Mouse (Mus musculus) liver, embryonic 16.5 days (tissue): Measurements from ENCODE around the gene Ptbp3. TPM values are rescaled to one million over a fixed set of nuclear protein-coding genes. Genes with fewer than 3 reads are reported as not detected.

Experiments
- ATAC-seq: fragments of 200-750 bp; cut with Nextera tagmentation; 2 replicates; pipeline ENCODE4 v1.8.0; 2017; ENCODE audit warnings: low read depth, mild to moderate bottlenecking, moderate number of reproducible peaks, moderate library complexity
- H3K27ac ChIP-seq: fragments of 300-500 bp; sonication (generic); 2 replicates; pipeline ENCODE4 v1.5.1; 2014; ENCODE audit warnings: mild to moderate bottlenecking, low read length
- H3K27me3 ChIP-seq: fragments of 300-500 bp; sonication (generic); 2 replicates; pipeline ENCODE4 v1.6.1; 2014; ENCODE audit warnings: low read depth, low read length, mixed read lengths; ENCODE audit not compliant: control insufficient read depth, insufficient read depth
- H3K36me3 ChIP-seq: fragments of 300-500 bp; sonication (generic); 2 replicates; pipeline ENCODE4 v1.6.1; 2014; ENCODE audit warnings: mild to moderate bottlenecking; ENCODE audit not compliant: control insufficient read depth, insufficient read depth
- H3K4me1 ChIP-seq: fragments of 300-500 bp; sonication (generic); 2 replicates; pipeline ENCODE4 v1.6.1; 2014; ENCODE audit warnings: low read depth, low read length, mixed read lengths; ENCODE audit not compliant: control insufficient read depth
- H3K4me2 ChIP-seq: fragments of 300-500 bp; sonication (generic); 2 replicates; pipeline ENCODE4 v1.6.1; 2014; ENCODE audit warnings: low read depth, low read length, mixed read lengths
- H3K4me3 ChIP-seq: fragments of 300-500 bp; sonication (generic); 2 replicates; pipeline ENCODE4 v1.5.1; 2014; ENCODE audit warnings: low read depth, mild to moderate bottlenecking, low read length
- H3K9ac ChIP-seq: fragments of 300-500 bp; sonication (generic); 2 replicates; pipeline ENCODE4 v1.6.1; 2014; ENCODE audit warnings: low read depth, low read length
- H3K9me3 ChIP-seq: fragments of 300-500 bp; sonication (generic); replicated peaks from 2 replicates; pipeline ENCODE4 v1.6.1; 2016; ENCODE audit warnings: low read length; ENCODE audit not compliant: control insufficient read depth
- WGBS: fragments of 180-500 bp; shearing (Covaris S2); extraction: QIAGEN DNeasy Blood & Tissue Kit; methylation state at CpG from one replicate; pipeline ENCODE4 v1.1.7; 2014; ENCODE audit not compliant: insufficient replicate concordance; 5-methylcytosine and 5-hydroxymethylcytosine counted together
- polyA plus RNA-seq: library from polyadenylated mRNA; unstranded; fragments of >200 nt; fragmentation: Nextera tagmentation; extraction: Ambion mirVana; gene quantifications from 2 replicates; pipeline ENCODE4 v1.2.1, GENCODE M21; 2015

Ptbp3 gene
- polyA plus RNA-seq, 1 experiment from 2014 or later: 52.4 TPM

- no peaks in the 10 kb centered on the region; the same call in none of the 2 replicates for H3K4me1 ChIP-seq
- no peak overlapping the region for H3K4me2 ChIP-seq
- no peak overlapping the region for H3K9ac ChIP-seq
- 0 out of 2 replicates have a peak overlapping the region, but pooled peaks have one; percentile 43 for H3K27ac ChIP-seq
- H3K9me3 ChIP-seq: no peaks in the 10 kb centered on the region
- no peak overlapping the region for H3K4me3 ChIP-seq
- no peaks in the 10 kb centered on the region for H3K27me3 ChIP-seq
- no peaks in the 10 kb centered on the region for H3K36me3 ChIP-seq
- WGBS: 24% methylated on average over 2 of the region's 2 CpGs
- ATAC-seq: 0 out of 2 replicates have a peak, but pooled peaks have one; percentile 32
These were observed 93.7 kb downstream of the Ptbp3 start for GRCm38 (mm10) chr4:59455465-59455864.

DNA sequence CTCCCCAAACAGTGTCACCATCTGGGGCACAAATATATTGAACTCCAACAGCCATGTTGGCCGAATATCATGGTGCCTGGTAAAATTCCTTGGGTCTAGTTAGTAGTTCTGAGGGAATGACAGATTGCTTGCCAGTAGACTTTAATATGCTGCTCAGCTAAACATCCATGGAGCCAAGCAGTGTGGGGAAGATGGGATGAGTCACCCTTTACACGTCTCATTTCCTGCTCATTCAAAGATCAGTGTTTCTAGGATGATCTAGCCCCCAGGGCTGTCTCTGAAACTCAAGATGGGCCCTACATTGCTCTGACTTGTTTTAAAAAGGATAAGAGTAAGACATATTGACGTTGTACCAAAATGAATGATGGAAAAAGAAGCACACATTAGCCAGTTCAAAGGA, 95.1 kb downstream of the Ptbp3 start:
- ATAC-seq: no peak
- Histone ChIP-seq H3K27ac (no peak overlapping the region), H3K36me3 (no peaks in the 10 kb centered on the region), H3K4me3 (no peak overlapping the region), H3K4me1 (no peaks in the 10 kb centered on the region; the same call in 1 of the 2 replicates), H3K27me3 (no peaks in the 10 kb centered on the region), H3K4me2 (no peak overlapping the region), H3K9me3 (no peaks in the 10 kb centered on the region), H3K9ac (no peak overlapping the region)
- 62% methylated on average over 3 of the region's 3 CpGs for WGBS

DNA sequence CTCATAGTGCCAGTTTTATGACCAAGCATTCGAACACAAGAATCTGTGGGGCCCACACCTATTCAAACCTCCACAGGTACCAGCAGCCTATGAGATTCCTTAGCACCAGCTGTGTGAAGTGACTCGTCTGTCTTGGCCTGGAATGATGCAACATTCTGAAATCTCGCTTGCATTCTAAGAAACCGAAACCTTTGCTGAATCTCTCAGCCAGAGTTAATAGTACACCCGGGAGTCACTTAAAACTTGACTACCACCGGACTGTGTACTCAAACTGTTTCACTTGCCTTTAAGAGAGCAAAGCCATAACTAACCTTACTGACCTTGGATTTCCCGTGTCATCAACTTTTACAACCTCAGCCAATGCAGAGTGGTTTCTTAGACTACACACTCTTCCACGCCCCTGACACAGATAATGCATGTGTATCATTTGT, 96.6 kb downstream of the Ptbp3 start:
- Histone ChIP-seq H3K9me3 (no peaks in the 10 kb centered on the region), H3K27ac (no peak overlapping the region), H3K4me2 (no peak overlapping the region), H3K4me1 (no peaks in the 10 kb centered on the region), H3K4me3 (no peak overlapping the region), H3K9ac (no peak overlapping the region), H3K36me3 (no peaks in the 10 kb centered on the region), H3K27me3 (no peaks in the 10 kb centered on the region)
- WGBS: 64% methylated on average over 8 of the region's 8 CpGs
- ATAC-seq: no peak

DNA sequence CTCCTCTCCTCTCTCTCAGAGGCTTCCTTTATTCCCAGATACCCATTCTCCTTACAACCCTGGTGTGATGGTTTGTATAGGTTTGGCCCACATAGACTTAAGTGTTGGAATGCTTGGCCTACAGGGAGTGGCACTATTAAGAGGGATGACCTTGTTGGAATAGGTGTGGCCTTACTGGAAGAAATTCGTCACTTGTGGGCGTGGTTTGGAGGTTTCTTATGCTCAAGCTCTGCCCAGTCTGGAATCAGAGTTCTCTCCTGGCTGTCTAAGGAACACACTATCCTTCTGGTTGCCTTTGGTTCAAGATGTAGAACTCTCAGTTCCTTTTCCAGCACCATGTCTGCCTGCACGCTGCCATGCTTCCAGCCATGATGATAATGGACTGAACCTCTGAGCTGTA, 98.3 kb downstream of the Ptbp3 start:
- Histone ChIP-seq H3K9me3 (no peaks in the 10 kb centered on the region), H3K36me3 (no peaks in the 10 kb centered on the region), H3K4me1 (no peaks in the 10 kb centered on the region), H3K4me2 (no peak overlapping the region), H3K9ac (no peak overlapping the region), H3K4me3 (no peak overlapping the region), H3K27ac (no peak overlapping the region), H3K27me3 (no peaks in the 10 kb centered on the region)
- no peak for ATAC-seq
- WGBS: 78% methylated on average over 3 of the region's 3 CpGs

- Histone ChIP-seq H3K4me3 (no peak overlapping the region), H3K27ac (no peak overlapping the region)
- 51% methylated on average over 6 of the region's 6 CpGs for WGBS
These were observed 98.8 kb downstream of the Ptbp3 start for GRCm38 (mm10) chr4:59450234-59450854.

GRCm38 (mm10) chr4:59447296-59447695, 101.9 kb downstream of the Ptbp3 start:
- H3K9ac ChIP-seq: no peak overlapping the region
- ATAC-seq: no peak
- no peaks in the 10 kb centered on the region for H3K9me3 ChIP-seq
- no peak overlapping the region for H3K4me2 ChIP-seq
- H3K4me3 ChIP-seq: no peak overlapping the region
- H3K27me3 ChIP-seq: no peaks in the 10 kb centered on the region
- no peak overlapping the region for H3K27ac ChIP-seq
- H3K4me1 ChIP-seq: peaks cover 3% of the 10 kb centered on the region
- 65% methylated on average over 1 of the region's 1 CpGs for WGBS
- no peaks in the 10 kb centered on the region for H3K36me3 ChIP-seq

More at GRCm38 (mm10) chr4:59450234-59450854, 98.8 kb downstream of the Ptbp3 start:
- H3K4me2 ChIP-seq: no peak overlapping the region
- ATAC-seq: no peak
- H3K4me1 ChIP-seq: peaks cover 3% of the 10 kb centered on the region
- H3K27me3 ChIP-seq: no peaks in the 10 kb centered on the region
- no peak overlapping the region for H3K9ac ChIP-seq
- H3K36me3 ChIP-seq: no peaks in the 10 kb centered on the region
- no peaks in the 10 kb centered on the region for H3K9me3 ChIP-seq

DNA sequence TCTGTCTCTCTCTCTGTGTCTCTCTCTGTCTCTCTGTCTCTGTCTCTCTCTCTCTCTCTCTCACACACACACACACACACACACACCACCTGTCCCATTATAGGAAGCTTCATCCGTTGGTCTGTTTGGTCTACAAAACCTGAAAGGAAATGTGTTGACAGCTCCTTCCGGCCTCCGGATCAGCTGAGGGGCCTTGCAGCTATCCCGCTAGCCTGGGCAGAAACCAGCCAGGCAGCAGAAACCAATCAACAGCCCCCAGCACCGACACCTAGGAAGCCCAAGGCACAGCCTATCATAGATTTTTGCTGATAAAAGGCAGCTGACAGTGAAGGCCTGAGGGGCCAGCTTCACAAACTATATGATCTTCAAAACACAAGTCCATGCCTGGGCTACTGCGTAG, 103.6 kb downstream of the Ptbp3 start:
- peak; percentile 48; the same call in 1 of the 2 replicates for ATAC-seq
- no peak overlapping the region for H3K9ac ChIP-seq
- no peak overlapping the region for H3K4me2 ChIP-seq
- H3K36me3 ChIP-seq: no peaks in the 10 kb centered on the region
- H3K4me3 ChIP-seq: no peak overlapping the region
- no peaks in the 10 kb centered on the region for H3K9me3 ChIP-seq
- H3K4me1 ChIP-seq: peaks cover 14% of the 10 kb centered on the region
- H3K27me3 ChIP-seq: no peaks in the 10 kb centered on the region
- WGBS: 19% methylated on average over 6 of the region's 6 CpGs
- peak overlapping the region; percentile 58 for H3K27ac ChIP-seq

DNA sequence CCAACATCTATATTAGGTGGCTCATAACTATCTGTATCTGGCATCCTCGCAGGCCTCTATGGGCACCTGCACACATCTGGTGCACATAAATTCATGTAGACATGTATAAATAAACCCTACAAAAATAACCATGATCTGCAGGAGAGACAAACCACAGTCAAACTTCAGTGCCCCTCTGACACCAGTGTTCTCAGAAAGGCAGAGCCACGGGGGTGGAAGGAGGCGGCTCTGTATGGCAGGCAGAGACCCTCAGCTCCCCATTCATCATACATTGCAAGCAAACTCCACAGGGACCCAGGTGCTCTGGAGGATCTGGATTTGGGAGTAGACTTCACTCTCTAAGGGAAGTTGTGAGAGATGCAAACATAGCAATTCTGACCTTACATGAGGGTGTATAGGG, 104.2 kb downstream of the Ptbp3 start:
- no peak overlapping the region for H3K9ac ChIP-seq
- peak overlapping the region; percentile 36; the same call in 1 of the 2 replicates for H3K27ac ChIP-seq
- peaks cover 19% of the 10 kb centered on the region for H3K4me1 ChIP-seq
- 47% methylated on average over 3 of the region's 3 CpGs for WGBS
- no peaks in the 10 kb centered on the region for H3K36me3 ChIP-seq
- H3K4me2 ChIP-seq: no peak overlapping the region
- H3K4me3 ChIP-seq: no peak overlapping the region
- no peaks in the 10 kb centered on the region for H3K9me3 ChIP-seq
- H3K27me3 ChIP-seq: no peaks in the 10 kb centered on the region
- no peak for ATAC-seq

DNA sequence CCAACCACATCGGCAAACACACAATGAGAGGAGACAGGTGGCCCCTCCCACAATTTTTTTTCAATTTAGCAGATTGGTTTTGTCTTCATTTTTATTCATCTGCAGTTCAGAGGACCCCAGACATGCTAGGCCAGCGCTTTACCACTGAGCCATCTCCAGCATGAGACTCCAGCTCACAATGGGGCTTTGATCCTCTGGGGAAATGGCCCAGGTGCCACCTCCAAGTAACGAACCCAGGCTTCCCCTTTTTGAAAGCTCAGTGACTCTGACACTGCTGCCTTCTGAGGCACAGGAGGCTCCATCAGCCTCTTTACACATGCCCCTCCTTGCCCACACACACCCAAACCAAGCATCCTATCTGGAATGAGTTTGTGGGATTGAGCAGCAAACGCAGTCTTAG, 105.1 kb downstream of the Ptbp3 start:
- Histone ChIP-seq H3K4me2 (no peak overlapping the region), H3K27ac (no peak overlapping the region), H3K9ac (no peak overlapping the region), H3K27me3 (no peaks in the 10 kb centered on the region), H3K4me3 (no peak overlapping the region), H3K9me3 (no peaks in the 10 kb centered on the region), H3K36me3 (no peaks in the 10 kb centered on the region), H3K4me1 (peaks cover 26% of the 10 kb centered on the region)
- WGBS: 37% methylated on average over 4 of the region's 4 CpGs
- ATAC-seq: no peak
